Mouse (Mus musculus): ENCODE measurements around the gene Knstrn.

Knstrn gene

GRCm38 (mm10) chr2:118902051-118903025, 88.5 kb downstream of the Knstrn start:
- peak; percentile 55 for DNase-seq

GRCm38 (mm10) chr2:118903333-118903741, 89.5 kb downstream of the Knstrn start:
- no peak for DNase-seq
